Mouse (Mus musculus): ENCODE data around the gene Rad9b. TPM values are rescaled to one million over a fixed set of nuclear protein-coding genes. Genes with fewer than 3 reads are reported as not detected.

Rad9b gene
- polyA plus RNA-seq, 1 experiment from 2014 or later = 11.0 TPM

Other genes with a start within 250 kb of the Rad9b start
- 0.12 and 0.56 TPM in 2 replicates for gene Ccdc63, start 213.4 kb downstream of the Rad9b start, polyA plus RNA-seq (2015; fragmentation: Nextera tagmentation; extraction: Ambion mirVana)
- 237 and 248 TPM in 2 replicates for gene Ppp1cc, start 196.0 kb downstream of the Rad9b start, polyA plus RNA-seq (2015; fragmentation: Nextera tagmentation; extraction: Ambion mirVana)
- 3.8 and 5.7 TPM in 2 replicates for gene Hvcn1, start 147.4 kb downstream of the Rad9b start, polyA plus RNA-seq (2015; fragmentation: Nextera tagmentation; extraction: Ambion mirVana)
- gene Tctn1, start 89.8 kb downstream of the Rad9b start, polyA plus RNA-seq (2015; fragmentation: Nextera tagmentation; extraction: Ambion mirVana) = 2.9 and 3.2 TPM in 2 replicates
- 15.0 and 15.5 TPM in 2 replicates for gene Pptc7, start 69.9 kb downstream of the Rad9b start, polyA plus RNA-seq (2015; fragmentation: Nextera tagmentation; extraction: Ambion mirVana)
- 198 and 200 TPM in 2 replicates for gene Vps29, start 136 bp upstream of the Rad9b start, polyA plus RNA-seq (2015; fragmentation: Nextera tagmentation; extraction: Ambion mirVana)
- gene Gpn3, start 17.6 kb upstream of the Rad9b start, polyA plus RNA-seq (2015; fragmentation: Nextera tagmentation; extraction: Ambion mirVana) = 51.3 and 68.6 TPM in 2 replicates
- 50.7 and 51.7 TPM in 2 replicates for gene Fam216a, start 18.1 kb upstream of the Rad9b start, polyA plus RNA-seq (2015; fragmentation: Nextera tagmentation; extraction: Ambion mirVana)
- 97.0 and 118 TPM in 2 replicates for gene Arpc3, start 37.6 kb upstream of the Rad9b start, polyA plus RNA-seq (2015; fragmentation: Nextera tagmentation; extraction: Ambion mirVana)
- 39.4 and 40.2 TPM in 2 replicates for gene Anapc7, start 67.5 kb upstream of the Rad9b start, polyA plus RNA-seq (2015; fragmentation: Nextera tagmentation; extraction: Ambion mirVana)
- gene Atp2a2, start 148.0 kb upstream of the Rad9b start, polyA plus RNA-seq (2015; fragmentation: Nextera tagmentation; extraction: Ambion mirVana) = 306 and 316 TPM in 2 replicates